Mouse (Mus musculus): ENCODE results near the gene Aldh18a1. TPM values are rescaled to one million over a fixed set of nuclear protein-coding genes. Genes with fewer than 3 reads are reported as not detected.

The Aldh18a1 gene
- polyA plus RNA-seq, 1 experiment from 2014 or later = 63.8 TPM

GRCm38 (mm10) chr19:40548796-40549515 lies 39.3 kb downstream of the Aldh18a1 start:
- H3K27me3 ChIP-seq (replicated peaks) = no peaks in the 10 kb centered on the region
- no peaks in the 10 kb centered on the region for H3K9me3 ChIP-seq
- H3K4me2 ChIP-seq = no peak overlapping the region
- no peak overlapping the region for H3K4me3 ChIP-seq
- H3K9ac ChIP-seq = no peak overlapping the region
- no peaks in the 10 kb centered on the region for H3K4me1 ChIP-seq
- H3K36me3 ChIP-seq (replicated peaks) = peaks cover 21% of the 10 kb centered on the region
- H3K27ac ChIP-seq = no peak overlapping the region
- WGBS = 27% methylated on average over 5 of the region's 5 CpGs
- no peak for ATAC-seq (replicated peaks)

DNA sequence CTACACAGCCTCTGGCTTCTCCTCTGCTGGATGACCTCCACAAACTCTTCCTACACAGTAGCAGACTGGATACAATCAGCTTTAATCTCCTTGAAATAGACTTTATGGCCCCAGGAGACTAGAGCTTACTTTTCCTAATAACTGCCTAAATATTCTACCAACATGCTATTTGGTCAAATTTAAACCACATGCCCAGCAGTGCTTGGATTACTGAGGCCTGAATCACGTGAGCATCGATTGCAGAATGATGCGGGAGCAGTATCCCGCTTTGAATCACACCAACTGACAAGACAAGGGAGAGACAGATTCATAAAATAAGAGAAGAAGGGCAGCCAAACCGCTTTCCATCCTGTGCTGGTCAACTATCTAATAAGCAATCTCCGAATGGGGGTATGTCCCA lies 39.9 kb downstream of the Aldh18a1 start:
- Histone ChIP-seq H3K4me3 (no peak overlapping the region), H3K4me1 (no peaks in the 10 kb centered on the region), H3K9ac (no peak overlapping the region), H3K27me3 (replicated peaks) (no peaks in the 10 kb centered on the region), H3K27ac (no peak overlapping the region), H3K36me3 (replicated peaks) (peaks cover 16% of the 10 kb centered on the region), H3K4me2 (no peak overlapping the region), H3K9me3 (no peaks in the 10 kb centered on the region)
- no peak for ATAC-seq (replicated peaks)
- 69% methylated on average over 6 of the region's 6 CpGs for WGBS

DNA sequence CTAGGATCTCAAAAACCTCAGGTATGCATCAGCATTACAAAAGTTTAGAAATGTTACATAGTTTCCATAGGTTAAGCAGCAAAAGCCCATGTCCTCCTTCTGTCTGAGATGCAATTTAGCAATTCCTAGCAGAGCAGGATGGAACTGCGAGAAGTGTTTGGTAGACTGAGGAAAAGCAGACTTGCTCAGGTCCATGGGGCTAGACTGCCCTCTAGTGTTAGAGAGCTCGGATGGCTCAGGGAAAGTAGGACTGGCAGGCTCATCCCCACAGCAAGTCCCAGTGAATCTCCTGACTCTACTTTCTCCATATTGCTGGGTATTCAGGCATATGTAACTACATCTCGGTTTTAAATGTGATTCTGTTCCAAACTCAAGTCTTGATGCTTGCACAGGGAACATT lies 43.4 kb downstream of the Aldh18a1 start:
- Histone ChIP-seq H3K27me3 (replicated peaks) (no peaks in the 10 kb centered on the region), H3K9me3 (no peaks in the 10 kb centered on the region), H3K4me3 (no peak overlapping the region), H3K4me1 (no peaks in the 10 kb centered on the region), H3K36me3 (replicated peaks) (no peaks in the 10 kb centered on the region), H3K9ac (no peak overlapping the region), H3K4me2 (no peak overlapping the region), H3K27ac (no peak overlapping the region)
- WGBS = 2% methylated on average over 3 of the region's 3 CpGs
- ATAC-seq (replicated peaks) = peak; percentile 92

GRCm38 (mm10) chr19:40542776-40543175 lies 45.5 kb downstream of the Aldh18a1 start:
- WGBS = 94% methylated on average over 7 of the region's 7 CpGs
- Histone ChIP-seq H3K27me3 (replicated peaks) (no peaks in the 10 kb centered on the region), H3K36me3 (replicated peaks) (no peaks in the 10 kb centered on the region), H3K9ac (no peak overlapping the region), H3K4me1 (no peaks in the 10 kb centered on the region), H3K4me2 (no peak overlapping the region), H3K9me3 (no peaks in the 10 kb centered on the region), H3K4me3 (no peak overlapping the region), H3K27ac (no peak overlapping the region)
- ATAC-seq (replicated peaks) = no peak

DNA sequence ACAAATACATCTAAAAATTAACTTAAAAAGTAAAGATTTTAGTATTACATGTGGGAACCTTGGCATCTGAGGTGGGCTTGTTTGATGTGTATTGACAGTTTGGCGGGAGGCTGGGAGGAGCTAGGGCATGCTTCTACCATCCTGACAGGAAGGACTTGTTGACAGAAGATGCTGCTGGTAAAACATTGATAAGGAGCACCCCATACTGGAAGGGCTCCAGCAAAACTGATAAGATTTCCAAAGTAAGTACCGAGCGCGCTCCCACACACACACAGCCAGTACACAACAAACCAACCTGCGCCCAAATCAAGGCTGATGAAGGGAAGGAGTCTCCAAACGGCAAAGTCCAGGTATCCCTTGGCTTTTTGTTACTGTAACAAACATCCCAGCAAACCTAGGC lies 51.7 kb downstream of the Aldh18a1 start:
- WGBS = 89% methylated on average over 6 of the region's 6 CpGs
- no peak for ATAC-seq (replicated peaks)
- H3K9me3 ChIP-seq = no peaks in the 10 kb centered on the region
- H3K9ac ChIP-seq = no peak overlapping the region
- H3K27me3 ChIP-seq (replicated peaks) = no peaks in the 10 kb centered on the region
- H3K4me2 ChIP-seq = no peak overlapping the region
- H3K27ac ChIP-seq = no peak overlapping the region
- H3K4me1 ChIP-seq = no peaks in the 10 kb centered on the region
- no peaks in the 10 kb centered on the region for H3K36me3 ChIP-seq (replicated peaks)
- H3K4me3 ChIP-seq = no peak overlapping the region

GRCm38 (mm10) chr19:40532525-40532924 lies 55.7 kb downstream of the Aldh18a1 start:
- Histone ChIP-seq H3K4me1 (no peaks in the 10 kb centered on the region), H3K9me3 (no peaks in the 10 kb centered on the region), H3K27ac (no peak overlapping the region), H3K4me2 (no peak overlapping the region), H3K27me3 (replicated peaks) (no peaks in the 10 kb centered on the region), H3K9ac (no peak overlapping the region), H3K4me3 (no peak overlapping the region), H3K36me3 (replicated peaks) (no peaks in the 10 kb centered on the region)
- WGBS = 87% methylated on average over 5 of the region's 5 CpGs
- ATAC-seq (replicated peaks) = no peak

DNA sequence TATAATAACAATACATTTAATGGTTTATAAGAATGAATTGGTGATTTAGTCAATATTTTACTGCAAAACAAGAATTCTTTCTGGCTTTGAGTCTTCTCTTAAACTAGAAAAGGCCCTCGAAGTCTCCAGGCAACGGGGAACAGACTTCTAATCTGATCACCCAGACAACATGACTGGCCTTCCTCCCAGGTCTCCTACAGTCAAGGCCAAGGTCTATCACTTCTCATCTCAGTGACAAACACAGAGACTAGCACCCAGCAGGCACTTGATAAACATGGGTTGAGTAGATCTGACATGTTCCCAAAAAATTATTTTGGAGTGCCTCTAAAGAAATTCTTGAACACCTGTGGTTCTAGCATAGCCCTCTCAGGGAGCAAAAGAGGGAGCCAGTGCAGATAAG lies 57.9 kb downstream of the Aldh18a1 start:
- WGBS = 90% methylated on average over 2 of the region's 2 CpGs
- no peaks in the 10 kb centered on the region for H3K27me3 ChIP-seq (replicated peaks)
- no peak overlapping the region for H3K4me3 ChIP-seq
- no peak for ATAC-seq (replicated peaks)
- H3K4me1 ChIP-seq = no peaks in the 10 kb centered on the region
- no peak overlapping the region for H3K27ac ChIP-seq
- H3K36me3 ChIP-seq (replicated peaks) = no peaks in the 10 kb centered on the region
- no peak overlapping the region for H3K4me2 ChIP-seq
- H3K9me3 ChIP-seq = no peaks in the 10 kb centered on the region
- H3K9ac ChIP-seq = no peak overlapping the region

DNA sequence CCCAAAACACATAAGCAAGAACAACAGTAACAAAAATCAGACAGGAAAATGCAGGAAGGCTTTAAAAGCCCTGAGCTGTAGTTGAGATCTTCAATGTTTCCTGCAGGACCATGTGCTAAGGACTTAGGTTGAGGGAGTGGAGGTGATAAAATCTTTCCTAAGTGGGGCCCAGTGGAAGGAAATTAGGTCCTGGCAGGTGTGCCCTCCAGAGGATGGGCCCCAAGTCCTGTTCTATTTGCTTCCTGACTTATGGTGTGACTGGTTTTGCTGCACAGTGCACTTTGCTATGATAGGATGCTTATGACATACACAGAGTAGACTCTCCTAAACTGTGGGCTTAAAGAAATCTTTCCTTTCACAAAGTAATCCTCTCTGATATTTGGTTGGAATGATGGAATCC lies 60.0 kb downstream of the Aldh18a1 start:
- Histone ChIP-seq H3K4me2 (no peak overlapping the region), H3K36me3 (replicated peaks) (no peaks in the 10 kb centered on the region), H3K9ac (no peak overlapping the region), H3K9me3 (no peaks in the 10 kb centered on the region), H3K27ac (no peak overlapping the region), H3K4me3 (no peak overlapping the region), H3K4me1 (no peaks in the 10 kb centered on the region), H3K27me3 (replicated peaks) (no peaks in the 10 kb centered on the region)
- ATAC-seq (replicated peaks) = no peak

DNA sequence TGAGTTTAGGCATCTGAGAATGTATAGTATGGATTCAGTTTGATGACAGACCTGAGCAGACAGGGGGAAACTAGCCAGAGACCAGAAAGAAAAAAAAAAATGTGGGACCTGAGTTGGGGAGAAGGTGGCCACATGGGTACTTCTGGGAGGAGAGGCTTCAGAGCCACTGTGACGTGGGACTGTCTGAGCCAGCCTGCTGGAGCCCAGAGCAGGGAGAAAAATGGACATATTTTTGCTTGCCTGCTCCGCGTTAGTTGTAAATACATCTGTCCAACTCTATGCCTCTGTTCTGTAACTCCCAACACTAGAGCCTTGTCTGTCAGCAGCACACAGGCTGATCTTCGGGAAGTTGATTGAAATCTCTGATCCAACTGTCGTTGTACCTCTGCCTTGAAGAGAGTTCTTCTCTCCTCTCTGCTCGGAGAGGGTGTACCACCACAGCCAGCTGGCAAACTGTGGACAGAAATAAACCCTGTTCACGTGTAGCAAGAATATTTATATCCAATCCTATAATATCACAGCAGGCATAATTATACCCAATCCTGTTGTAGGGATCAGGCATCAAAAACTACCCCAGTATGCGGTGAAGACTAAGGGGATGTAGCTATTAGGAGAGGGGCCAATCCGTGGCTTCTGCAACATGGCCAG lies 61.8 kb downstream of the Aldh18a1 start:
- H3K4me2 ChIP-seq = no peak overlapping the region
- no peak overlapping the region for H3K9ac ChIP-seq
- no peaks in the 10 kb centered on the region for H3K9me3 ChIP-seq
- H3K27ac ChIP-seq = no peak overlapping the region
- no peak for ATAC-seq (replicated peaks)
- H3K36me3 ChIP-seq (replicated peaks) = no peaks in the 10 kb centered on the region
- H3K27me3 ChIP-seq (replicated peaks) = no peaks in the 10 kb centered on the region
- H3K4me1 ChIP-seq = no peaks in the 10 kb centered on the region
- WGBS = 82% methylated on average over 9 of the region's 9 CpGs
- H3K4me3 ChIP-seq = no peak overlapping the region

DNA sequence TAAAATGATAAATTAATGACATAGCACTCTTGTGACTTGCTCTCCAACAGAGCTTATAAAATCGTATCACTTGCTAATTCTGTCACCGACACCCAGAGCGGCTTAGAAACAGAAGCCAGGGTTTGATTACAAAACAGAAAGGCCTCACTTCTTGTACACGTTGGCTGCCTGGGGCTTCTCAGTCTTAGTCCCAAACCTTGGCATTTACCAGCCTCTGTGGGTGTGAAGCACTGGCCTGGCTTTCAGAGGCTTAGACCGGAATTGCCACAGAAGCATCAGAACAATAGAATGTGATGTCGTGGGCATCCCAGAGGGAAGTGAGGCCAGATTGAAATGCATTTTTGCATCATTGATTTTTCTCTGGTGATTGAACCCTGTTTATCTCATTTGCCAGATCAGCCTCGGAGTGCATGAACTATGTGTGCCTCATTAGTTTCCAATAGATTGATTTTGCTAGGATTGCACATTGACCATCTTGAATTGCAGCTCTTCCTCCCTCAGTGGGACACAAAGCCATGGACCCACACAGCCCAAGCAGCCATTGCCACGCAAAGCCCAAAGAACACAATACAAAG lies 64.7 kb downstream of the Aldh18a1 start:
- Histone ChIP-seq H3K9me3 (no peaks in the 10 kb centered on the region), H3K4me1 (no peaks in the 10 kb centered on the region), H3K4me3 (no peak overlapping the region), H3K27me3 (replicated peaks) (no peaks in the 10 kb centered on the region), H3K9ac (no peak overlapping the region), H3K27ac (no peak overlapping the region), H3K4me2 (no peak overlapping the region), H3K36me3 (replicated peaks) (no peaks in the 10 kb centered on the region)
- no peak for ATAC-seq (replicated peaks)
- WGBS = 47% methylated on average over 8 of the region's 8 CpGs

- no peaks in the 10 kb centered on the region for H3K4me1 ChIP-seq
- H3K27me3 ChIP-seq (replicated peaks) = no peaks in the 10 kb centered on the region
- no peak overlapping the region for H3K27ac ChIP-seq
- H3K4me2 ChIP-seq = no peak overlapping the region
- no peak overlapping the region for H3K4me3 ChIP-seq
- 87% methylated on average over 5 of the region's 5 CpGs for WGBS
- H3K9ac ChIP-seq = no peak overlapping the region
- no peaks in the 10 kb centered on the region for H3K36me3 ChIP-seq (replicated peaks)
- H3K9me3 ChIP-seq = no peaks in the 10 kb centered on the region
- ATAC-seq (replicated peaks) = no peak
Measured at GRCm38 (mm10) chr19:40520403-40520802, 67.9 kb downstream of the Aldh18a1 start.

GRCm38 (mm10) chr19:40518706-40519105 lies 69.6 kb downstream of the Aldh18a1 start:
- WGBS = 63% methylated on average over 1 of the region's 1 CpGs
- H3K27me3 ChIP-seq (replicated peaks) = no peaks in the 10 kb centered on the region
- H3K4me2 ChIP-seq = no peak overlapping the region
- no peak for ATAC-seq (replicated peaks)
- H3K27ac ChIP-seq = no peak overlapping the region
- H3K36me3 ChIP-seq (replicated peaks) = no peaks in the 10 kb centered on the region
- no peaks in the 10 kb centered on the region for H3K9me3 ChIP-seq
- no peak overlapping the region for H3K9ac ChIP-seq
- no peak overlapping the region for H3K4me3 ChIP-seq
- H3K4me1 ChIP-seq = no peaks in the 10 kb centered on the region

- Histone ChIP-seq H3K9ac (no peak overlapping the region), H3K27ac (no peak overlapping the region), H3K4me2 (no peak overlapping the region), H3K4me1 (peaks cover 16% of the 10 kb centered on the region), H3K4me3 (no peak overlapping the region), H3K27me3 (replicated peaks) (no peaks in the 10 kb centered on the region), H3K9me3 (no peaks in the 10 kb centered on the region), H3K36me3 (replicated peaks) (no peaks in the 10 kb centered on the region)
- no peak for ATAC-seq (replicated peaks)
- 91% methylated on average over 3 of the region's 3 CpGs for WGBS
Measured at GRCm38 (mm10) chr19:40515596-40515995, 72.7 kb downstream of the Aldh18a1 start.
